Mouse (Mus musculus) macrophage (primary cell): ENCODE data around the gene Rac1. TPM values are rescaled to one million over a fixed set of nuclear protein-coding genes. Genes with fewer than 3 reads are reported as not detected.

Experiments used
- H3K27ac ChIP-seq: fragments of 350-480 bp; formaldehyde crosslinking; 2 replicates; pipeline ENCODE4 v1.9.0; 2021
- H3K36me3 ChIP-seq: fragments of 350-480 bp; formaldehyde crosslinking; 2 replicates; pipeline ENCODE4 v1.9.0; 2021; ENCODE audit errors: inconsistent target
- H3K4me3 ChIP-seq: fragments of 350-480 bp; formaldehyde crosslinking; 2 replicates; pipeline ENCODE4 v1.9.0; 2021; ENCODE audit errors: inconsistent target
- H3K79me2 ChIP-seq: fragments of 350-480 bp; formaldehyde crosslinking; 2 replicates; pipeline ENCODE4 v1.9.0; 2021; ENCODE audit errors: inconsistent target
- WGBS: methylation state at CpG from one replicate; pipeline ENCODE4 v1.1.7; 2026; ENCODE audit warnings: inconsistent platforms; ENCODE audit not compliant: missing documents; 5-methylcytosine and 5-hydroxymethylcytosine counted together
- polyA plus RNA-seq: library from polyadenylated mRNA; stranded (reverse); fragments of 250-400 nt; gene quantifications from 3 replicates; pipeline ENCODE4 v1.2.4, GENCODE M21; 2018; ENCODE audit warnings: inconsistent platforms

Gene Rac1
- polyA plus RNA-seq, 1 experiment from 2014 or later: 538 TPM

DNA sequence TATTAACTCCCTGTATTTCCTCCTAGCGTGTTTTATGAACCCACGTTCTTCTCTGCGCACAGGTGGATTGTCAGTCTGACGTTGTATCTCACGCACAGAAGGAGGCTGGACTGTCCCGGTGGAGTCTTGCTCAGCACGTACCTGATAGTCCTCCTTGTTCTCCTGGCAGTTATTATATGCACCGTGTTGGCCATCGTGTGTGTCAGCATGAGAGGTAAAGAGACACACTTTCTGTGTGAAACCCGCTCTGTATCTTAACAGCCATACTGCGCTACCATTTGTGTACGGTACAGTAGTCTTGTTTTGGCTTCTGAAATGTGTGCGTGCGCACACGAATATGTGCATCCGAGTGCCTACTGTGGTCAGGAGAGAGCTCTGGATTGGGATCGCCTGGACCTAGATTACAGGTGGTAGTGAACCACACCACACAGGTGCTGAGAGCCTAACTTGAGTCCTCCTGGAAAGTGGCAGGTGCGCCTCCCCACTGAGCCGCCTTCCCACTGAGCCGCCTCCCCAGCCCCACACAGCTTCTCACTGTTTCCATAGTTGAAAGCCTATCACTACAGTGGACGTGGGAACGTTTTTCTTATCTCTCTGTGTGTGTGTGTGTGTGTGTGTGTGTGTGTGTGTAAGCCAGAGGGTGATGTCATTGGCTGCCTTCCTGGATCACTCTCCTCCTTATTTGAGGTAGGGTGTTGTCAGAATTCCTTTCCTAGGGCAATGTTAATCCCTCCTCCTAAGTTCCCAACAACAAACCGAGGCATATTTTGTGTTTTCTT, 60.8 kb downstream of the Rac1 start:
- H3K79me2 ChIP-seq: peaks cover 58% of the 10 kb centered on the region
- peaks cover 27% of the 10 kb centered on the region for H3K36me3 ChIP-seq
- H3K4me3 ChIP-seq: no peak overlapping the region
- H3K27ac ChIP-seq: no peak overlapping the region
- 91% methylated on average over 22 of the region's 23 CpGs for WGBS

DNA sequence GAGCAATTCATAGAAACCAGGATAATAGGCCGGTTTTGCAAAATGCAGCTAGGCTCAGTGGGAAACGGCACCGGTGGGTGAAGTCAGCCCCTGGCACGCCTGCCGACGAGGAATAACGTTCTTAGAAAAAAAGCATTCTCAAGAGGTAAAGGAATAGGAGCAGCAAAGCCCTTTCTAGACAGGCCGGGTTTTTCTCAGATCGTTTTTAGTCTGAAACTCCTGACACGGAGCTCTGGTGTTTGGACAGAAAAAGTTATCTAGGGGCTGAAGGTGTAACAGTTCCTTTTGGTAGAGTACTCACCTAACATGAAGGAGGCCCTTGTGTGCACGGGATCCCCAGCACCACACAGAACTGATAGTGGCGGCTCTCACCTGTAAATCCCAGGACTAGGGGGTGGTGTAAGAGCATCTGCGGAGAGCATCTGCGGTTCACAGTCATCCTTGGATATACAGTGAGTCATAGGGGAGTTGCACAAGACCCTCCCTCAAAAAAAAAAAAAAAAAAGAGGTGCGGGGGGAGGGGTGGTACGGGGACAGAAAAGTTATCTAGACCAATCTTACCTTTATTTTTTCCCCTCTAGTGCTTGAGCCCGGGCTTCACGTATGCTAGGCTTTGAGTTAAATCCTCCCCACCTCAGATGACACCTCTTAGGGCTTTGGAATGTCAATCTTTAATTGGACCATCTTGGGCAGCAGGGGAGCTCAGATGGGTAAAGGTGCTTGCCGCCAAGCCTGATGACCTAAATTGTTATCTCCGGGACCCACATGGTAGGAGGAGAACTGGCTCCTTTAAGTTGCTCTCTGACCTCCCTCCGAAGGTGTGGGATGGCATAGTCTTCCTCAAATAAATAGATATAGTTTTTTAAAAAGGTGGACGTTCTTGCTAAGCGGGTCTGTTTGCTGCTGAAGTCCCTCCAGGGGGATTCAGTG, 62.4 kb downstream of the Rac1 start:
- Histone ChIP-seq H3K27ac (peak overlapping the region; percentile 61), H3K79me2 (peaks cover 53% of the 10 kb centered on the region)
- WGBS: 13% methylated on average over 22 of the region's 23 CpGs

DNA sequence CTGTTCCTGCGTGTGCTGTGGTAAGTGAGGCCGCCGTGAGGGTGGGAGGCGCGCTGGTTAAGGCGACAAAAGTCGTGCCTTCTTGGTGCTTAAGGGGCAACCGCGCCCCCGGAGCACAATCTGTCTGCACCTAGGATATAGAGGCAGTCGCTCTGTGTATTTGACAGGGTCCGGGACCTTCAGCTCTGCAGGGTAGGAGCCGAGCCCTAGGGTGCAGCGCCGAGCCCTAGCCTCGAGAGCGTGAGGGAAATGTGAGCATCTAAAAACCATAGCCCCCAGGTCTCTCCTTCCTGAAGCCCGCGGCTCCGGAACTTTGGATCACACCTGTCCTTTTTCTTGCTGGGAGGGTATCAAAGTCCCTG, 63.1 kb downstream of the Rac1 start:
- Histone ChIP-seq H3K27ac (peak overlapping the region; percentile 61), H3K79me2 (peaks cover 52% of the 10 kb centered on the region), H3K4me3 (peak overlapping the region; percentile 90), H3K36me3 (peaks cover 25% of the 10 kb centered on the region)
- WGBS: under 1% methylated on average over 20 of the region's 20 CpGs

More for the DNA sequence above, 62.4 kb downstream of the Rac1 start:
- peaks cover 27% of the 10 kb centered on the region for H3K36me3 ChIP-seq
- H3K4me3 ChIP-seq: peak overlapping the region; percentile 90

DNA sequence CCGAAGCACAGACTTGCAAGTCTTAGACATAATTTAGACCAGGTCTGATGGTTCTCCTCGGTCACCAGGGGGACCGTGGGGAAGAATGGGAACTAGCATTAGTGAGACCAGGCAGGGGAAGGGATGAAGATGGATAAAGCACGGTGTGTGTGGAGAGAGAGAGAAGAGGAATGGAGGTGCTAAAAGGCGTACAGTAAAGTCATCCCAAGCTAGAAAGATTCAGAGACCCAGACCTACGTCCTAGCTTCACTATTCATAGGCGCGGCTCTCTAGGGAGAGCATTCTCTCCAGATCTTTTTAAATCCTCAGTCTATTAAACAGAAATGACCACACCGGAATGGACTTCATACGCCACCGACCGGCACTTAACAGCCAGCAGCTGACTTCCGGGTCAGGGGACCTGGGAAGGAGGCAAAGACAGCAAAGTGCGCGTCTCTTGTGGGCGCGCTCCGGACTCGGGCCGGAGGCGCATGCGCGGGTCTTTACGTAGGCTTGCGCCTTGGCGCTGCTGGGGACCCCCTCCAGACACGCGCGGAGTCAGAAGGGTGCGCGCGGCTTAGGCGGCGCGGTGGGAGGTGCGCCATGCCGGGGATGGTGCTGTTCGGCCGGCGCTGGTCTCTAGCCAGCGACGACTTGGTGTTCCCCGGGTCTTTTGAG, 63.6 kb downstream of the Rac1 start, which contains the start of gene Daglb:
Gene Daglb, plus strand, starts transcription at position 485 of the 657 bp plus-strand sequence.
- peaks cover 22% of the 10 kb centered on the region for H3K36me3 ChIP-seq
- peak within 1 kb of the TSS; percentile 90 for H3K4me3 ChIP-seq
- peak within 1 kb of the TSS; percentile 61 for H3K27ac ChIP-seq
- 2% methylated on average over 43 of the region's 43 CpGs for WGBS
- peaks cover 47% of the 10 kb centered on the region for H3K79me2 ChIP-seq

DNA sequence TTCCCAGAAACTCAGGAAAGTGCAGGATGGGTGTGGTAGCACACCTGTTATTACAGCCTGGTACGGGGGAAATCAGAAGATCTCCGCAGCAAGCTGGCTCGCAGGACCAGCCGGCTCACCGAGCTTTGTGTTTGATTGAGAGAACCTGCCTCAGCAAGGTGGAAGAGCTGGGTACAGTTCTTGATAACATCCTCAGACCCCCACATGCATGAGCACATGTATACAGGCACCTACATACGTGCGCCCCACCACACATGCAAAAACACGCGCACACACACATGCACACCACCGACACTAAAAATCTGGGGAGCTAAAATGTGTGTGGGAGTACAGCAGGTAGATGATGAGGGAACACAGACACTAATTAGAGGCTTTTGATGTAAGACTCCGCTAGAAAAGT, 64.2 kb downstream of the Rac1 start:
- H3K4me3 ChIP-seq: peak overlapping the region; percentile 90

More for the DNA sequence above, 64.2 kb downstream of the Rac1 start:
- 85% methylated on average over 11 of the region's 11 CpGs for WGBS
- Histone ChIP-seq H3K27ac (peak overlapping the region; percentile 55), H3K36me3 (peaks cover 20% of the 10 kb centered on the region), H3K79me2 (peaks cover 41% of the 10 kb centered on the region)

Other genes with a start within 250 kb of the Rac1 start
- gene Zfp853, start 234.4 kb downstream of the Rac1 start, polyA plus RNA-seq: not detected in 3 replicates
- 11.1 to 17.3 TPM (median 13.0 TPM) in 3 replicates for gene E130309D02Rik, start 212.7 kb downstream of the Rac1 start, polyA plus RNA-seq
- 26.9 to 33.6 TPM (median 31.4 TPM) in 3 replicates for gene Zdhhc4, start 198.8 kb downstream of the Rac1 start, polyA plus RNA-seq
- not detected in 3 replicates for gene Grid2ip, start 170.7 kb downstream of the Rac1 start, polyA plus RNA-seq
- 32.5 to 65.4 TPM (median 39.8 TPM) in 3 replicates for gene Kdelr2, start 124.2 kb downstream of the Rac1 start, polyA plus RNA-seq
- gene Daglb, start 63.5 kb downstream of the Rac1 start, polyA plus RNA-seq: 30.0 to 47.3 TPM (median 32.7 TPM) in 3 replicates
- 15.8 to 25.1 TPM (median 20.0 TPM) in 3 replicates for gene Cyth3, start 94.4 kb upstream of the Rac1 start, polyA plus RNA-seq
- 5.5 to 7.2 TPM (median 6.0 TPM) in 3 replicates for gene Usp42, start 204.2 kb upstream of the Rac1 start, polyA plus RNA-seq